Mouse (Mus musculus) forebrain, embryonic 14.5 days (tissue): ENCODE results near the gene Tex26. TPM values are rescaled to one million over a fixed set of nuclear protein-coding genes. Genes with fewer than 3 reads are reported as not detected.

Source experiments
- ATAC-seq: fragments of 200-750 bp; cut with Nextera tagmentation; 2 replicates; pipeline ENCODE4 v1.8.0; 2017; ENCODE audit warnings: mild to moderate bottlenecking, moderate library complexity
- DNase-seq: peaks from one replicate; pipeline ENCODE4 v3.0.0-alpha.2; 2015; ENCODE audit warnings: low spot score
- H3K27ac ChIP-seq: fragments of 300-500 bp; sonication (generic); 2 replicates; pipeline ENCODE4 v1.5.1; 2014; ENCODE audit warnings: low read depth, mild to moderate bottlenecking, control low read depth, low read length, moderate library complexity
- H3K27me3 ChIP-seq: fragments of 300-500 bp; sonication (generic); replicated peaks from 2 replicates; pipeline ENCODE4 v1.6.1; 2014; ENCODE audit warnings: low read length, control low read depth, mixed read lengths; ENCODE audit not compliant: control insufficient read depth, insufficient read depth
- H3K36me3 ChIP-seq: fragments of 300-500 bp; sonication (generic); 2 replicates; pipeline ENCODE4 v1.6.1; 2014; ENCODE audit warnings: low read length, control low read depth; ENCODE audit not compliant: control insufficient read depth, insufficient read depth
- H3K4me1 ChIP-seq: fragments of 300-500 bp; sonication (generic); 2 replicates; pipeline ENCODE4 v1.6.1; 2014; ENCODE audit warnings: antibody characterized with exemption, low read length, control low read depth; ENCODE audit not compliant: control insufficient read depth, insufficient read depth
- H3K4me2 ChIP-seq: fragments of 300-500 bp; sonication (generic); 2 replicates; pipeline ENCODE4 v1.6.1; 2014; ENCODE audit warnings: mild to moderate bottlenecking, control low read depth, low read length
- H3K4me3 ChIP-seq: fragments of 300-500 bp; sonication (generic); 2 replicates; pipeline ENCODE4 v1.5.1; 2014; ENCODE audit warnings: low read depth, low read length, control low read depth
- H3K9ac ChIP-seq: fragments of 300-500 bp; sonication (generic); 2 replicates; pipeline ENCODE4 v1.6.1; 2014; ENCODE audit warnings: mild to moderate bottlenecking, low read length, control low read depth, moderate library complexity
- H3K9me3 ChIP-seq: fragments of 300-500 bp; sonication (generic); replicated peaks from 2 replicates; pipeline ENCODE4 v1.6.1; 2016; ENCODE audit warnings: low read length, control low read depth, mixed read lengths; ENCODE audit not compliant: control insufficient read depth
- WGBS: fragments of 180-500 bp; shearing (Covaris S2); extraction: QIAGEN DNeasy Blood & Tissue Kit; methylation state at CpG from one replicate; pipeline ENCODE4 v1.1.7; 2014; 5-methylcytosine and 5-hydroxymethylcytosine counted together
- polyA plus RNA-seq: library from polyadenylated mRNA; unstranded; fragments of >200 nt; fragmentation: Nextera tagmentation; extraction: Ambion mirVana; gene quantifications from 2 replicates; pipeline ENCODE4 v1.2.1, GENCODE M21; 2014

Tex26 gene
- polyA plus RNA-seq, 1 experiment from 2014 or later, result 1.6 TPM

GRCm38 (mm10) chr5:149409502-149409901 lies 30.0 kb upstream of the Tex26 start:
- H3K9me3 ChIP-seq, result peaks cover 2% of the 10 kb centered on the region; the same call in 1 of the 2 replicates
- H3K27ac ChIP-seq, result no peak overlapping the region
- no peak overlapping the region for H3K4me3 ChIP-seq
- no peaks in the 10 kb centered on the region for H3K36me3 ChIP-seq
- 90% methylated on average over 3 of the region's 3 CpGs for WGBS
- H3K4me1 ChIP-seq, result peaks cover 15% of the 10 kb centered on the region
- H3K27me3 ChIP-seq, result no peaks in the 10 kb centered on the region
- DNase-seq (no peak), ATAC-seq (no peak)
- H3K4me2 ChIP-seq, result no peak overlapping the region
- no peak overlapping the region for H3K9ac ChIP-seq

GRCm38 (mm10) chr5:149411509-149412193 lies 27.8 kb upstream of the Tex26 start, which contains the start of gene Medag:
Gene Medag, plus strand, starts transcription at chr5:149411749.
- Histone ChIP-seq H3K4me1 (peaks cover 15% of the 10 kb centered on the region), H3K36me3 (no peaks in the 10 kb centered on the region), H3K4me3 (peak within 1 kb of the TSS; percentile 27), H3K9me3 (no peaks in the 10 kb centered on the region), H3K9ac (peak within 1 kb of the TSS; percentile 57), H3K27ac (peak within 1 kb of the TSS; percentile 44; the same call in 1 of the 2 replicates), H3K27me3 (no peaks in the 10 kb centered on the region), H3K4me2 (peak within 1 kb of the TSS; percentile 57)
- peak; percentile 75 for ATAC-seq
- DNase-seq, result peak; percentile 68
- WGBS, result 4% methylated on average over 38 of the region's 38 CpGs

- Histone ChIP-seq H3K4me3 (peak overlapping the region; percentile 27), H3K9ac (peak overlapping the region; percentile 57), H3K4me2 (peak overlapping the region; percentile 57), H3K4me1 (peaks cover 15% of the 10 kb centered on the region), H3K27ac (peak overlapping the region; percentile 44; the same call in 1 of the 2 replicates), H3K27me3 (no peaks in the 10 kb centered on the region), H3K9me3 (no peaks in the 10 kb centered on the region), H3K36me3 (no peaks in the 10 kb centered on the region)
- 40% methylated on average over 11 of the region's 11 CpGs for WGBS
- DNase-seq (no peak), ATAC-seq (no peak)
Measured at GRCm38 (mm10) chr5:149412194-149412575, 27.3 kb upstream of the Tex26 start.

- no peak for ATAC-seq
- no peak overlapping the region for H3K27ac ChIP-seq
- H3K9me3 ChIP-seq, result no peaks in the 10 kb centered on the region
- no peak overlapping the region for H3K4me2 ChIP-seq
- no peaks in the 10 kb centered on the region for H3K27me3 ChIP-seq
- no peak for DNase-seq
- 91% methylated on average over 10 of the region's 10 CpGs for WGBS
- H3K4me1 ChIP-seq, result peaks cover 15% of the 10 kb centered on the region
- H3K36me3 ChIP-seq, result no peaks in the 10 kb centered on the region
- H3K9ac ChIP-seq, result no peak overlapping the region
- H3K4me3 ChIP-seq, result no peak overlapping the region
Measured at GRCm38 (mm10) chr5:149412671-149413070, 26.8 kb upstream of the Tex26 start.

GRCm38 (mm10) chr5:149414369-149415167 lies 24.9 kb upstream of the Tex26 start:
- H3K27me3 ChIP-seq, result no peaks in the 10 kb centered on the region
- no peak overlapping the region for H3K4me2 ChIP-seq
- H3K27ac ChIP-seq, result no peak overlapping the region
- WGBS, result 79% methylated on average over 9 of the region's 9 CpGs
- DNase-seq, result no peak
- H3K9me3 ChIP-seq, result no peaks in the 10 kb centered on the region
- H3K9ac ChIP-seq, result no peak overlapping the region
- no peak overlapping the region for H3K4me3 ChIP-seq
- no peak for ATAC-seq
- no peaks in the 10 kb centered on the region for H3K36me3 ChIP-seq
- peaks cover 15% of the 10 kb centered on the region for H3K4me1 ChIP-seq

- Histone ChIP-seq H3K27ac (no peak overlapping the region), H3K9ac (no peak overlapping the region), H3K4me1 (peaks cover 2% of the 10 kb centered on the region; the same call in 1 of the 2 replicates), H3K4me2 (no peak overlapping the region), H3K4me3 (no peak overlapping the region), H3K27me3 (no peaks in the 10 kb centered on the region), H3K36me3 (no peaks in the 10 kb centered on the region), H3K9me3 (no peaks in the 10 kb centered on the region)
- WGBS, result 92% methylated on average over 4 of the region's 4 CpGs
- no peak for DNase-seq
- no peak for ATAC-seq
Measured at GRCm38 (mm10) chr5:149417381-149417780, 22.1 kb upstream of the Tex26 start.

GRCm38 (mm10) chr5:149426525-149426924 lies 12.9 kb upstream of the Tex26 start:
- no peak for DNase-seq
- ATAC-seq, result no peak
- no peak overlapping the region for H3K4me2 ChIP-seq
- WGBS, result 98% methylated on average over 3 of the region's 3 CpGs
- H3K4me1 ChIP-seq, result peaks cover 17% of the 10 kb centered on the region
- no peak overlapping the region for H3K4me3 ChIP-seq
- no peak overlapping the region for H3K9ac ChIP-seq
- H3K27ac ChIP-seq, result no peak overlapping the region
- no peaks in the 10 kb centered on the region for H3K36me3 ChIP-seq
- no peaks in the 10 kb centered on the region for H3K27me3 ChIP-seq
- H3K9me3 ChIP-seq, result no peaks in the 10 kb centered on the region

GRCm38 (mm10) chr5:149427277-149428060 lies 12.0 kb upstream of the Tex26 start:
- Histone ChIP-seq H3K36me3 (no peaks in the 10 kb centered on the region), H3K27ac (0 out of 2 replicates have a peak overlapping the region, but pooled peaks have one; percentile 81), H3K4me1 (peaks cover 17% of the 10 kb centered on the region), H3K9me3 (no peaks in the 10 kb centered on the region), H3K27me3 (no peaks in the 10 kb centered on the region), H3K9ac (no peak overlapping the region), H3K4me3 (no peak overlapping the region), H3K4me2 (no peak overlapping the region)
- 91% methylated on average over 8 of the region's 8 CpGs for WGBS
- ATAC-seq, result no peak
- DNase-seq, result no peak
